Mouse (Mus musculus) brain, embryonic 14.5 days (tissue): ENCODE measurements at regions not wholly inside any gene's neighbourhood (a gene's known extent, or its start where the extent isn't known, plus 50 kb on each side); places are given as distances from the start of the nearest gene placed in this dataset.

Experiments
- CTCF ChIP-seq: fragments of 200-500 bp; IDR thresholded peaks from 2 replicates; pipeline ENCODE4 v1.5.1; 2012; ENCODE audit warnings: inconsistent platforms, mild to moderate bottlenecking, moderate library complexity, borderline replicate concordance; ENCODE audit not compliant: insufficient read depth, insufficient read length; ENCODE audit errors: extremely low read depth
- POLR2A ChIP-seq: fragments of 200-500 bp; IDR thresholded peaks from 2 replicates; pipeline ENCODE4 v1.6.1; 2012; ENCODE audit warnings: mild to moderate bottlenecking, inconsistent platforms, borderline replicate concordance; ENCODE audit not compliant: poor library complexity, insufficient read depth, insufficient read length, severe bottlenecking; ENCODE audit errors: extremely low read depth

DNA sequence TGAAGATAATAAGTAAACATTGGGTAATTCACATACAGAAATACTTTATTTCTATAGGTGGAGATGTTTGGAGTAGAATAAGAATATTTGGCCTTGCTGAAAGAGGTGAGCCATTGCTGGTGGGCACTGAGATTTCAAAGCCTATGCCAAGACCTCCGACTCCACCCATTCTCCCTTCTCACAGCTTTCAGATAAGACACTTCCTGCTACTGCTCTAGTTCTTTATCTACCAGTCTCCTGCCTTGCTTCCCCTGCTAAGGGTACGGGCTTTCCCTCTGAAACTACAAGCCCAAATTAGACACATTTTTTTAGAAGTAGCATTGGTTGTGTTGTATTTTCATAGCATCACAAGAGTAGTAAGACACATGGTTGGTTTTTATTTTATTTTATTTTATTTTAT, 752.2 kb upstream of the Tpm3-rs7 start:
- no peak for TF ChIP-seq CTCF
- no peak for TF ChIP-seq POLR2A
